Mouse (Mus musculus) heart, adult 10 weeks (tissue): ENCODE data around the gene Rab29. TPM values are rescaled to one million over a fixed set of nuclear protein-coding genes. Genes with fewer than 3 reads are reported as not detected.

Source experiments
- polyA plus RNA-seq: library from polyadenylated mRNA; stranded (reverse); fragments of 350-450 nt; fragmentation: Illumina TruSeq; extraction: RNeasy Lipid Tissue Mini Kit (QIAGEN cat#74804); gene quantifications from one replicate; pipeline ENCODE4 v1.2.3, GENCODE M21; 2014; ENCODE audit warnings: low read depth, low replicate concordance

Gene Rab29
- polyA plus RNA-seq: 13.3 TPM

DNA sequence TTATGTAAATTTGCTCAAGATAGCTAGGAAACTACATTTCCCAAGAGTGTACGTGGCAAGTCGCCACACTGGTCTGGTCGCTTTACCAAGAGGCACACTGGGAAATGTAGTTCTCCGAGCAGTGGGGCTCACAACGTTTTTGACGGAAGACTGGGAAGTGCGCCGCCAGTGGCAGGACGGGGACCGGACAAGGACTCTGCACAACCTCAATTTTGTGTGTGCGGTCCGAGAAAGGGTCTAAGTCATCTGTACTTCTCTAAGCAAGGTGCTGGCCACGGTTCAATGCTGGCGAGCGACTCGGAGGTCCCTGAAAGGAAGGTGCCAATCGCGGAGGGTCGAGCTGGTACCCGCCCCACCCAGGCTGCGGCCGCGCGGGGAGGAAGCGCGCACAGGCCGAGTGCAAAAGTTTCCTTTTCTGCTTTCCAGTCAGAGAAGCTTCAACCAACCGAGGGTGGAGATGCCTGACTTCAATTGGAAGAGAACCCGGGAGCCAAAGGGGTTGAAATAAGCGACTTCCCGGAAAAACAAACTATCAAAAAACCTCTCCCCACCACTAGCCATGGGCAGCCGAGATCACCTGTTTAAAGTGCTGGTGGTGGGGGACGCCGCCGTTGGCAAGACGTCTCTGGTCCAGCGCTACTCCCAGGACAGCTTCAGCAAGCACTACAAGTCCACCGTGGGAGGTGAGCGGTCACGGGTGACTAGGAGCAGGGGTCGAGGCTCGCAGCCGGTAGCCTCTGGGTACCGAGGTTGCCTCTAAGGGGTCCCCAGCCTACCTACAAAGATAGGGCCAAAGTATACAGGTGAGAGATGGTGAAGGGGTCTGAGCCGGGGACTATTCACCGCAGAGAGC is at the start of gene Rab29:
Gene Rab29, plus strand, starts transcription at position 132 of the 853 bp plus-strand sequence.

DNA sequence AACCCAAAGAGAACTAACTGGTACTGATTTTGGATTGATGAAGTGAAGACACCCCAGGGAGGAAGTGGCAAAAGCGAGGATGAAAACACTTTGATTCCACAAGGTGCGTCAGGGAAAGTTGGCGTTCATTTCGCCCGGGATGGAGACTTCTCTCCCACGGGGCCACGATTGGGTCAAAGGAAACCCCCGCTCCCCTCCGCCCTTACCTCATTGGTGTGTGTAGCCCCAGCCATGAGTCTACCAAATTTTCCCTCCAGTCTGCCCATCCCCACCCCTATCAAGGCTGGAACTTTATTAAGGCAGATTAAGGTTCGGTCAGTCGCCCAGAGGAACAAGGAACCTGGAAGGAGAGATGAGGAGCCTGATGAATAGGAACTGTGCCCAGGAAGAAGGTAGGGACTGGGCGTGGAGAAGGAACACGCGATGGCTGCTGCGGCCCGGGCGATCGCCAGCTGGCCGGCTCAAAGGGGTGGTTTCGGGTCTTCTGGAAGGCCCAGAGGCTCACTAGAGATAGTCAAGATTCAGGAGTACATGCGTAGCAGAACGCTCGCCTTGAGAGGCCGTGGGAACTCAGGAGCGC is 39.7 kb upstream of the Rab29 start, which contains the start of gene Slc41a1:
Gene Slc41a1, plus strand, starts transcription at position 287 of the 580 bp plus-strand sequence.

DNA sequence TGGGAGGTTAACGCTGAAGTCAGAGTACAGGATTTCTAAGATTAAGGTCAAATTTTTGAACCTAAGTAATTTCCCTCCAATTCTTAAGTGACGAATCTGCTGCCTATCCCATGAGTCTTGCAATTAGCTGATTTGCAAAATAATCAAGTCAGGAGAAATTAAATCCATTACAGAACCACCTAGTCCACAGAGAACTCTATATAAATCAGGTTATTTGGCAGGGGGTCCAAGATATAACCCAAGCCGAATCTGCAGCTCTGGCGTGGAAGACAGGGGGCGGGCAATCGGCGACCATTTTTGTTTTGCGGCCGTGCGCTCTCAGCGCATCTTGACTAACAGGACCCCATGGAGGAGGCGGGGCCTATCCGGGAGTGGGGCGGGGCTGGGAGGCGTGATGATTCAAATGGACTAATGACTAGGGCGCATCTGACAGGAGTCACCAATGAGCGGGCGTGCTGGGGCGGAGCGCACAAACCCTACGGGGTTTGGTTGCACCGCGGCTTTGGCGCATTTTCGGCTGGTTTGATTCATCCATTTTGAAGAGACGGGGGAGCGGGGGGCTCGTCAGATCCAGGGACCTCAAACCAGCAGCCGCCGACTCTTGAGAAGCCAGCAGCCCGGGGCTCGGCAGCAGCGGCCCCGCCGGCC is 43.1 kb downstream of the Rab29 start, which contains the start of gene Nucks1:
Gene Nucks1, plus strand, starts transcription at position 534 of the 648 bp plus-strand sequence.

Other genes with a start within 250 kb of the Rab29 start
- not detected for gene Ctse, start 228.9 kb upstream of the Rab29 start, polyA plus RNA-seq
- 5.7 TPM for gene Rab7b, start 178.5 kb upstream of the Rab29 start, polyA plus RNA-seq
- gene Slc26a9, start 123.2 kb upstream of the Rab29 start, polyA plus RNA-seq: not detected
- gene Pm20d1, start 69.8 kb upstream of the Rab29 start, polyA plus RNA-seq: 6.0 TPM
- 45.6 TPM for gene Slc41a1, start 39.7 kb upstream of the Rab29 start, polyA plus RNA-seq
- gene Nucks1, start 43.3 kb downstream of the Rab29 start, polyA plus RNA-seq: 23.5 TPM
- 4.4 TPM for gene Slc45a3, start 95.7 kb downstream of the Rab29 start, polyA plus RNA-seq
- 27.5 TPM for gene Elk4, start 140.4 kb downstream of the Rab29 start, polyA plus RNA-seq
- gene Mfsd4a, start 200.8 kb downstream of the Rab29 start, polyA plus RNA-seq: 1.0 TPM